ENCODE assay signal across 15 mouse cellular contexts in genomic region chr19:57870871-57871270, GRCm38 (mm10).
A peak's percentile ranks its signal among the peaks of the same experiment; 100 is the strongest.
DNase-seq lines count a peak whose midpoint lies in the region; ATAC-seq and TF ChIP-seq lines count a peak whose summit lies in the region.
"Had no signal": no experiment of that assay in that cellular context is flagged by ENCODE, and none has a peak within 500 bp of the region (broad histone marks: within the 10 kb centered on the region; RNA-seq: fewer than 3 reads in every experiment).

No protein-coding gene starts in this region.

- H3K36me3 ChIP-seq in hindbrain, embryonic 15.5 days: no peaks in the 10 kb centered on the region
- no peaks in the 10 kb centered on the region for H3K36me3 ChIP-seq in hindbrain, embryonic 11.5 days (ENCODE audit: control insufficient read depth, insufficient read depth, low read length)
- no peaks in the 10 kb centered on the region for H3K36me3 ChIP-seq in embryonic facial prominence, embryonic 12.5 days
- H3K36me3 ChIP-seq in hindbrain, embryonic 16.5 days (ENCODE audit: control insufficient read depth, insufficient read depth, low read length): no peaks in the 10 kb centered on the region
- H3K36me3 ChIP-seq in midbrain, embryonic 15.5 days (replicated peaks): no peaks in the 10 kb centered on the region
- H3K36me3 ChIP-seq: embryonic facial prominence, embryonic 13.5 days; neural tube, embryonic 12.5 days had no signal

- no peak for ATAC-seq in hindbrain, embryonic 15.5 days (ENCODE audit: low FRiP score, low read depth)
- ATAC-seq in hindbrain, embryonic 11.5 days (ENCODE audit: low FRiP score): no peak
- no peak for ATAC-seq in embryonic facial prominence, embryonic 12.5 days (ENCODE audit: insufficient number of reproducible peaks, insufficient read depth, low FRiP score, low TSS enrichment)
- ATAC-seq in hindbrain, embryonic 16.5 days: no peak
- ATAC-seq in midbrain, embryonic 15.5 days (replicated peaks): no peak
- ATAC-seq: intestine, postnatal 0 days had no signal

- peak overlapping the region; percentile 23 for H3K4me2 ChIP-seq in hindbrain, embryonic 15.5 days
- no peak overlapping the region for H3K4me2 ChIP-seq in hindbrain, embryonic 11.5 days (replicated peaks; ENCODE audit: low read depth, low read length)
- 0 out of 2 replicates have a peak overlapping the region, but pooled peaks have one; percentile 7 for H3K4me2 ChIP-seq in embryonic facial prominence, embryonic 12.5 days (replicated peaks)
- 0 out of 2 replicates have a peak overlapping the region, but pooled peaks have one; percentile 1 for H3K4me2 ChIP-seq in hindbrain, embryonic 16.5 days (ENCODE audit: low read length)
- H3K4me2 ChIP-seq in midbrain, embryonic 15.5 days: peak overlapping the region; percentile 12
- H3K4me2 ChIP-seq: embryonic facial prominence, embryonic 13.5 days; neural tube, embryonic 12.5 days had no signal

- WGBS in hindbrain, embryonic 15.5 days: 34% methylated on average over 13 of the region's 13 CpGs
- WGBS in hindbrain, embryonic 11.5 days: 69% methylated on average over 13 of the region's 13 CpGs
- 54% methylated on average over 13 of the region's 13 CpGs for WGBS in embryonic facial prominence, embryonic 12.5 days
- WGBS in hindbrain, embryonic 16.5 days: 31% methylated on average over 13 of the region's 13 CpGs
- WGBS in midbrain, embryonic 15.5 days: 22% methylated on average over 13 of the region's 13 CpGs

- H3K4me3 ChIP-seq in hindbrain, embryonic 15.5 days: no peak overlapping the region
- H3K4me3 ChIP-seq in hindbrain, embryonic 11.5 days (ENCODE audit: low read depth, low read length): no peak overlapping the region
- no peak overlapping the region for H3K4me3 ChIP-seq in embryonic facial prominence, embryonic 12.5 days
- no peak overlapping the region for H3K4me3 ChIP-seq in hindbrain, embryonic 16.5 days (ENCODE audit: low read length)
- no peak overlapping the region for H3K4me3 ChIP-seq in midbrain, embryonic 15.5 days
- H3K4me3 ChIP-seq in gastrocnemius, adult 2 months: no peak overlapping the region
- H3K4me3 ChIP-seq: embryonic facial prominence, embryonic 13.5 days; neural tube, embryonic 12.5 days had no signal

- intact Hi-C loops in gastrocnemius, adult 2 months (cut with DNase I): no loop called here

- H3K27me3 ChIP-seq in hindbrain, embryonic 15.5 days: no peaks in the 10 kb centered on the region
- H3K27me3 ChIP-seq in hindbrain, embryonic 11.5 days (ENCODE audit: control insufficient read depth, insufficient read depth, low read length): no peaks in the 10 kb centered on the region
- no peaks in the 10 kb centered on the region for H3K27me3 ChIP-seq in embryonic facial prominence, embryonic 12.5 days
- H3K27me3 ChIP-seq in hindbrain, embryonic 16.5 days (replicated peaks; ENCODE audit: control insufficient read depth, insufficient read depth, low read length): no peaks in the 10 kb centered on the region
- H3K27me3 ChIP-seq in midbrain, embryonic 15.5 days (replicated peaks): 0 out of 2 replicates have a peak, but pooled peaks cover 2% of the 10 kb centered on the region
- H3K27me3 ChIP-seq: embryonic facial prominence, embryonic 13.5 days; neural tube, embryonic 12.5 days had no signal

- no peak for DNase-seq in hindbrain, embryonic 11.5 days (ENCODE audit: low spot score)
- DNase-seq in adrenal gland, postnatal 36 days: no peak
- no peak for DNase-seq in heart, adult 9 months (ENCODE audit: low spot score in 2 of 2)
- no peak for DNase-seq in gastrocnemius, adult 2 months
- DNase-seq: adrenal gland, adult 8-10 months; cerebellum, postnatal 10 days; kidney, postnatal 10 days; right cerebral cortex, adult 18-20 months had no signal

- no peak overlapping the region for H3K9ac ChIP-seq in hindbrain, embryonic 15.5 days
- no peak overlapping the region for H3K9ac ChIP-seq in hindbrain, embryonic 11.5 days (ENCODE audit: low read depth, low read length)
- no peak overlapping the region for H3K9ac ChIP-seq in embryonic facial prominence, embryonic 12.5 days
- H3K9ac ChIP-seq in hindbrain, embryonic 16.5 days (ENCODE audit: low read depth, low read length): no peak overlapping the region
- no peak overlapping the region for H3K9ac ChIP-seq in midbrain, embryonic 15.5 days
- H3K9ac ChIP-seq: embryonic facial prominence, embryonic 13.5 days; neural tube, embryonic 12.5 days had no signal

- no peak for TF ChIP-seq CTCF in gastrocnemius, adult 2 months (IDR thresholded peaks at IDR 0.05)

- H3K9me3 ChIP-seq in hindbrain, embryonic 15.5 days: no peaks in the 10 kb centered on the region
- no peaks in the 10 kb centered on the region for H3K9me3 ChIP-seq in hindbrain, embryonic 11.5 days (ENCODE audit: control insufficient read depth, low read length)
- no peaks in the 10 kb centered on the region for H3K9me3 ChIP-seq in embryonic facial prominence, embryonic 12.5 days
- H3K9me3 ChIP-seq in hindbrain, embryonic 16.5 days (ENCODE audit: control insufficient read depth, low read length): no peaks in the 10 kb centered on the region
- H3K9me3 ChIP-seq in midbrain, embryonic 15.5 days: no peaks in the 10 kb centered on the region
- H3K9me3 ChIP-seq: embryonic facial prominence, embryonic 13.5 days; neural tube, embryonic 12.5 days had no signal

- peaks cover 17% of the 10 kb centered on the region for H3K4me1 ChIP-seq in hindbrain, embryonic 15.5 days (replicated peaks)
- no peaks in the 10 kb centered on the region for H3K4me1 ChIP-seq in hindbrain, embryonic 11.5 days (replicated peaks; ENCODE audit: control insufficient read depth, insufficient read depth, low read length)
- H3K4me1 ChIP-seq in embryonic facial prominence, embryonic 12.5 days: peaks cover 14% of the 10 kb centered on the region
- 0 out of 2 replicates have a peak, but pooled peaks cover 2% of the 10 kb centered on the region for H3K4me1 ChIP-seq in hindbrain, embryonic 16.5 days (ENCODE audit: control insufficient read depth, insufficient read depth, low read depth, low read length)
- H3K4me1 ChIP-seq in midbrain, embryonic 15.5 days: peaks cover 4% of the 10 kb centered on the region; the same call in 1 of the 2 replicates

- no peak overlapping the region for H3K27ac ChIP-seq in hindbrain, embryonic 15.5 days (replicated peaks)
- no peak overlapping the region for H3K27ac ChIP-seq in hindbrain, embryonic 11.5 days (ENCODE audit: low read depth, low read length)
- H3K27ac ChIP-seq in embryonic facial prominence, embryonic 12.5 days: 0 out of 2 replicates have a peak overlapping the region, but pooled peaks have one; percentile 30
- no peak overlapping the region for H3K27ac ChIP-seq in hindbrain, embryonic 16.5 days (ENCODE audit: low read depth, low read length)
- 0 out of 2 replicates have a peak overlapping the region, but pooled peaks have one; percentile 1 for H3K27ac ChIP-seq in midbrain, embryonic 15.5 days
- H3K27ac ChIP-seq in gastrocnemius, adult 2 months: no peak overlapping the region
- H3K27ac ChIP-seq: embryonic facial prominence, embryonic 13.5 days; neural tube, embryonic 12.5 days had no signal

Comparison
In these comparisons a context has a peak if more than half of its experiments do, and no peak if none do; other contexts are left out.
1. H3K27ac ChIP-seq: peak in embryonic facial prominence, embryonic 12.5 days (single experiment) and midbrain, embryonic 15.5 days (single experiment); none in hindbrain, embryonic 15.5 days (single experiment), hindbrain, embryonic 11.5 days (single experiment), hindbrain, embryonic 16.5 days (single experiment) and gastrocnemius, adult 2 months (single experiment).